Mouse (Mus musculus) kidney, adult 2 months (tissue): ENCODE results near the gene 1110004F10Rik.

Source experiments
- CTCF ChIP-seq: fragments of 200-500 bp; conservative IDR thresholded peaks from 2 replicates; pipeline ENCODE4 v1.5.1; 2011; ENCODE audit warnings: low read depth, mild to moderate bottlenecking, control low read depth, low read length, moderate library complexity, mixed read lengths; ENCODE audit not compliant: insufficient read depth, insufficient read length
- POLR2A ChIP-seq: fragments of 200-500 bp; IDR thresholded peaks from one replicate; pipeline ENCODE4 v1.6.1; 2011; ENCODE audit warnings: low read depth, low read length, control low read depth

GRCm38 (mm10) chr7:116060739-116061138 lies 21.5 kb downstream of the 1110004F10Rik start:
- TF ChIP-seq CTCF (no peak), POLR2A (no peak)
